Mouse (Mus musculus) cortical plate, adult 2 months (tissue): ENCODE measurements around the gene Gm21988.

Experiments
- CTCF ChIP-seq: fragments of 200-500 bp; IDR thresholded peaks from 2 replicates; pipeline ENCODE4 v1.5.1; 2011; ENCODE audit warnings: mild to moderate bottlenecking, control low read depth, low read length; ENCODE audit not compliant: insufficient read depth; ENCODE audit errors: extremely low read depth
- POLR2A ChIP-seq: fragments of 200-500 bp; IDR thresholded peaks from 2 replicates; pipeline ENCODE4 v1.6.1; 2011; ENCODE audit warnings: mild to moderate bottlenecking, low read length, control low read depth; ENCODE audit not compliant: insufficient read depth; ENCODE audit errors: extremely low read depth

GRCm38 (mm10) chr11:70208778-70209388, 30.7 kb downstream of the Gm21988 start:
- TF ChIP-seq CTCF: no peak
- TF ChIP-seq POLR2A: no peak
